Mouse (Mus musculus) neural tube, embryonic 13.5 days (tissue): ENCODE data around the gene Pax5. TPM values are rescaled to one million over a fixed set of nuclear protein-coding genes. Genes with fewer than 3 reads are reported as not detected.

ENCODE experiments used
- ATAC-seq: fragments of 200-750 bp; cut with Nextera tagmentation; 2 replicates; pipeline ENCODE4 v1.8.0; 2017; ENCODE audit warnings: low read depth, mild to moderate bottlenecking, moderate TSS enrichment, moderate library complexity
- H3K27ac ChIP-seq: fragments of 300-500 bp; sonication (generic); replicated peaks from 2 replicates; pipeline ENCODE4 v1.5.1; 2015; ENCODE audit warnings: moderate library complexity, mild to moderate bottlenecking, inconsistent platforms
- H3K27me3 ChIP-seq: fragments of 300-500 bp; sonication (generic); 2 replicates; pipeline ENCODE4 v1.6.1; 2015; ENCODE audit warnings: mild to moderate bottlenecking, inconsistent platforms
- H3K36me3 ChIP-seq: fragments of 300-500 bp; sonication (generic); 2 replicates; pipeline ENCODE4 v1.6.1; 2015; ENCODE audit warnings: mild to moderate bottlenecking, inconsistent platforms
- H3K4me1 ChIP-seq: fragments of 300-500 bp; sonication (generic); replicated peaks from 2 replicates; pipeline ENCODE4 v1.6.1; 2015; ENCODE audit warnings: inconsistent platforms
- H3K4me2 ChIP-seq: fragments of 300-500 bp; sonication (generic); 2 replicates; pipeline ENCODE4 v1.6.1; 2015; ENCODE audit warnings: inconsistent platforms, mild to moderate bottlenecking, moderate library complexity
- H3K4me3 ChIP-seq: fragments of 300-500 bp; sonication (generic); 2 replicates; pipeline ENCODE4 v1.5.1; 2015; ENCODE audit warnings: mild to moderate bottlenecking, inconsistent platforms
- H3K9ac ChIP-seq: fragments of 300-500 bp; sonication (generic); 2 replicates; pipeline ENCODE4 v1.6.1; 2015; ENCODE audit warnings: moderate library complexity, mild to moderate bottlenecking, inconsistent platforms
- H3K9me3 ChIP-seq: fragments of 300-500 bp; sonication (generic); 2 replicates; pipeline ENCODE4 v1.6.1; 2016; ENCODE audit warnings: inconsistent platforms
- WGBS: fragments of 180-500 bp; shearing (Covaris S2); methylation state at CpG from one replicate; pipeline ENCODE4 v1.1.7; 2015; 5-methylcytosine and 5-hydroxymethylcytosine counted together
- polyA plus RNA-seq: library from polyadenylated mRNA; unstranded; fragments of >200 nt; fragmentation: Nextera tagmentation; extraction: Ambion mirVana; gene quantifications from 2 replicates; pipeline ENCODE4 v1.2.1, GENCODE M21; 2015

Gene Pax5
- polyA plus RNA-seq, 1 experiment from 2014 or later, result 2.1 TPM

GRCm38 (mm10) chr4:44569138-44569537, 141.1 kb downstream of the Pax5 start:
- Histone ChIP-seq H3K27ac (no peak overlapping the region), H3K4me1 (no peaks in the 10 kb centered on the region), H3K4me2 (no peak overlapping the region), H3K4me3 (no peak overlapping the region), H3K36me3 (no peaks in the 10 kb centered on the region), H3K9ac (no peak overlapping the region), H3K27me3 (peaks cover 32% of the 10 kb centered on the region), H3K9me3 (no peaks in the 10 kb centered on the region)
- 84% methylated on average over 10 of the region's 10 CpGs for WGBS
- ATAC-seq, result no peak

DNA sequence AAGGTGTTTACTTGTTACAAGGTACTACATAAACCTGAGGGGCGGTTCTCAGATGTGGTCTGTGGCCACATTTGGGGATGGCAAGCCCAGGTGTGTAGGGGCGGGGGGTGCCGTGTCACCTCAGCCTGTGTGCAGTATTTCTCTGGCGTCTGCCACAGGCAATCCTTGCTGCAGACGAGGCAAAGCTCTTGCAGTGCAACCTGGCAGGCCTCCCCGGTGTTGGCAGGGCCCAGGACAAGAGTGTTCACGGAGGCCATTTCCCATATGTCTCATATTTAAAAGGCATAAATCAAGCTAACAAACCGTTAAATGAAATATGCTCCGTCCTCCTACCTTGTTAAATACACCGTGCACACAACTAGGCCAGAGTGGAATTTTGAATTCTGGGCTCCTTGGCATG, 141.6 kb downstream of the Pax5 start:
- WGBS, result 62% methylated on average over 10 of the region's 10 CpGs
- no peak overlapping the region for H3K4me3 ChIP-seq
- no peaks in the 10 kb centered on the region for H3K4me1 ChIP-seq
- H3K27me3 ChIP-seq, result peaks cover 37% of the 10 kb centered on the region
- H3K36me3 ChIP-seq, result no peaks in the 10 kb centered on the region
- no peak overlapping the region for H3K9ac ChIP-seq
- ATAC-seq, result no peak
- no peaks in the 10 kb centered on the region for H3K9me3 ChIP-seq
- no peak overlapping the region for H3K4me2 ChIP-seq
- H3K27ac ChIP-seq, result no peak overlapping the region

DNA sequence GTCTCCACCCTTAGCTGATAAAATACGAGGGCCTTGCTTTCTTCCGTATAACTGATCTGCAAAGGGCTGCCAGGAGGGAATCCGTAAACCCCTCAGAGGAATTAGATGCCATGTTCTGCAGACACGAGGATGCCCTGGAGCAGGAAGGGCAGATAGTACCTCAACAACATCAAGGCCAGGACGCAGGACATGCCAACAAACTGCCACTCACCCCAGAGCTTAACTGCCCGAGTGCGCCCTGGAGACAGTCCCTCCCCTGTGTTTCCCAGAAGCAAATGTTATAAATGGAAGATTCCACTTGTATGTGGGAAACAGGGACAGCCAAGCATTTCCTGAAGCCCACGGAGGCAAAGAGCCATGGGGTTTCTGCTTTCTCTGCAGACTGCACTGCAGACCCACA, 143.9 kb downstream of the Pax5 start:
- 70% methylated on average over 8 of the region's 8 CpGs for WGBS
- no peak for ATAC-seq
- Histone ChIP-seq H3K4me1 (peaks cover 6% of the 10 kb centered on the region), H3K4me3 (no peak overlapping the region), H3K4me2 (no peak overlapping the region), H3K9me3 (no peaks in the 10 kb centered on the region), H3K36me3 (no peaks in the 10 kb centered on the region), H3K27me3 (peaks cover 55% of the 10 kb centered on the region), H3K27ac (no peak overlapping the region), H3K9ac (no peak overlapping the region)

- Histone ChIP-seq H3K27me3 (peaks cover 59% of the 10 kb centered on the region), H3K4me3 (no peak overlapping the region), H3K4me2 (no peak overlapping the region), H3K9me3 (no peaks in the 10 kb centered on the region), H3K4me1 (peaks cover 14% of the 10 kb centered on the region), H3K9ac (no peak overlapping the region), H3K27ac (no peak overlapping the region), H3K36me3 (no peaks in the 10 kb centered on the region)
- ATAC-seq, result no peak; the same call in 1 of the 2 replicates
- WGBS, result 79% methylated on average over 12 of the region's 12 CpGs
Observed at GRCm38 (mm10) chr4:44565126-44566082, 144.9 kb downstream of the Pax5 start.

GRCm38 (mm10) chr4:44564602-44565001, 145.7 kb downstream of the Pax5 start:
- WGBS, result 6% methylated on average over 10 of the region's 10 CpGs
- no peak overlapping the region for H3K4me2 ChIP-seq
- no peaks in the 10 kb centered on the region for H3K9me3 ChIP-seq
- peaks cover 14% of the 10 kb centered on the region for H3K4me1 ChIP-seq
- no peak; the same call in 1 of the 2 replicates for ATAC-seq
- H3K27ac ChIP-seq, result no peak overlapping the region
- peaks cover 61% of the 10 kb centered on the region for H3K27me3 ChIP-seq
- H3K36me3 ChIP-seq, result no peaks in the 10 kb centered on the region
- H3K9ac ChIP-seq, result no peak overlapping the region
- H3K4me3 ChIP-seq, result no peak overlapping the region

- H3K4me2 ChIP-seq, result no peak overlapping the region
- no peak for ATAC-seq
Observed at GRCm38 (mm10) chr4:44560956-44561355, 149.3 kb downstream of the Pax5 start.

DNA sequence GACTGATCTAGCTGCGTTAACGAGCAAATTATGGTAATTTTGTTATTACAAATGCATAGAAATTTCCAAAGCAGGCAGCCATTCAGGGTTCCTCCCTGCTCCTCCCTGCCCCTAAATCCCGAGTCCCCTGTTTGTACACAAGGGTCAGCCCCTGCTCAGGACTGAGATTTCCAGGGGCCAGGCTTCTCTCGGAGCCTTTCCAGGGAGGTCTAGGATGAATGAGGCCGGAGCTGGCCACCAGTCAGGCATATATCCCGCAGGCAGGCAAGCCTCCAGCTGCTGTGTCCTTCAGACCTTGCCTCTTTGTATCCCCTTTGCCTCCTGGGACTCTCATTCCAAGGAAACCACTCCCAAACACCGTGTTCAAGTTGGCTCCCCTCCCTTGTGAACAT, 151.7 kb downstream of the Pax5 start:
- H3K36me3 ChIP-seq, result no peaks in the 10 kb centered on the region
- peaks cover 35% of the 10 kb centered on the region for H3K4me1 ChIP-seq
- peak overlapping the region; percentile 94 for H3K27ac ChIP-seq
- H3K4me2 ChIP-seq, result peak overlapping the region; percentile 71
- H3K4me3 ChIP-seq, result peak overlapping the region; percentile 34; the same call in 1 of the 2 replicates
- peak overlapping the region; percentile 65; the same call in 1 of the 2 replicates for H3K9ac ChIP-seq
- WGBS, result 4% methylated on average over 7 of the region's 7 CpGs
- ATAC-seq, result peak; percentile 37; the same call in 1 of the 2 replicates
- H3K27me3 ChIP-seq, result peaks cover 33% of the 10 kb centered on the region
- H3K9me3 ChIP-seq, result no peaks in the 10 kb centered on the region

More at GRCm38 (mm10) chr4:44560956-44561355, 149.3 kb downstream of the Pax5 start:
- no peak overlapping the region for H3K9ac ChIP-seq
- 12% methylated on average over 8 of the region's 8 CpGs for WGBS
- H3K36me3 ChIP-seq, result no peaks in the 10 kb centered on the region
- no peak overlapping the region for H3K4me3 ChIP-seq
- no peaks in the 10 kb centered on the region for H3K9me3 ChIP-seq
- H3K4me1 ChIP-seq, result peaks cover 35% of the 10 kb centered on the region
- peak overlapping the region; percentile 29; the same call in 1 of the 2 replicates for H3K27ac ChIP-seq
- peaks cover 49% of the 10 kb centered on the region for H3K27me3 ChIP-seq

GRCm38 (mm10) chr4:44557815-44558563, 152.3 kb downstream of the Pax5 start:
- Histone ChIP-seq H3K9ac (peak overlapping the region; percentile 65), H3K4me1 (peaks cover 35% of the 10 kb centered on the region)
- 2% methylated on average over 36 of the region's 36 CpGs for WGBS

GRCm38 (mm10) chr4:44556586-44557281, 153.6 kb downstream of the Pax5 start:
- Histone ChIP-seq H3K9me3 (no peaks in the 10 kb centered on the region), H3K4me3 (no peak overlapping the region), H3K36me3 (no peaks in the 10 kb centered on the region), H3K4me2 (no peak overlapping the region), H3K27ac (no peak overlapping the region), H3K27me3 (peaks cover 16% of the 10 kb centered on the region), H3K9ac (no peak overlapping the region), H3K4me1 (peaks cover 37% of the 10 kb centered on the region)
- no peak for ATAC-seq
- WGBS, result 85% methylated on average over 9 of the region's 9 CpGs

More at GRCm38 (mm10) chr4:44557815-44558563, 152.3 kb downstream of the Pax5 start:
- peak overlapping the region; percentile 71 for H3K4me2 ChIP-seq
- H3K9me3 ChIP-seq, result no peaks in the 10 kb centered on the region
- H3K27ac ChIP-seq, result peak overlapping the region; percentile 94
- H3K4me3 ChIP-seq, result peak overlapping the region; percentile 34
- peaks cover 27% of the 10 kb centered on the region for H3K27me3 ChIP-seq
- ATAC-seq, result peak; percentile 83
- no peaks in the 10 kb centered on the region for H3K36me3 ChIP-seq

DNA sequence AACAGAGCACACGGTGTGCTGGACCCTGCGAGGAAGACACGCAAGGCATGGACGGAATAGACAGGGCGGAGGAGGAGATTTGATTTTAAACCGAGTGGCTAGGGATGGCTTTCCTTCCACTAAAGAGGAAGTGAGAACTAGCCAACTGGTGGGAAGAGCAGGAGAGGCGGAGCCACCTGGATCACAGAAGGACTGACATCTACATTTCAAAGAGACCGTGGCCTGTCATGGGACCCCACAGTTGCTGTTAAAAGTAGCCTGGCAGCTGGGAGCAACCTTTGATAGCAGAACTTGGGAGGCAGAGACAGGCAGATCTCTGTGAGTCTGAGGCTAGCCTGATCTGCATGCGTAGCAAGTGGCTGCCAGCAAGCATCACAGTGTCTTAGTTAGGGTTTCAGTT, 154.7 kb downstream of the Pax5 start:
- no peak for ATAC-seq
- WGBS, result 78% methylated on average over 9 of the region's 9 CpGs

GRCm38 (mm10) chr4:44551470-44551869, 158.8 kb downstream of the Pax5 start:
- Histone ChIP-seq H3K27ac (0 out of 2 replicates have a peak overlapping the region, but pooled peaks have one; percentile 42), H3K4me3 (no peak overlapping the region), H3K36me3 (no peaks in the 10 kb centered on the region), H3K9ac (0 out of 2 replicates have a peak overlapping the region, but pooled peaks have one; percentile 12), H3K4me2 (no peak overlapping the region), H3K27me3 (0 out of 2 replicates have a peak, but pooled peaks cover 11% of the 10 kb centered on the region), H3K4me1 (peaks cover 11% of the 10 kb centered on the region), H3K9me3 (no peaks in the 10 kb centered on the region)
- ATAC-seq, result 0 out of 2 replicates have a peak, but pooled peaks have one; percentile 66
- WGBS, result 44% methylated on average over 12 of the region's 12 CpGs

More for the DNA sequence above, 154.7 kb downstream of the Pax5 start:
- H3K4me1 ChIP-seq, result peaks cover 33% of the 10 kb centered on the region
- H3K27me3 ChIP-seq, result peaks cover 11% of the 10 kb centered on the region
- H3K9me3 ChIP-seq, result no peaks in the 10 kb centered on the region
- H3K9ac ChIP-seq, result no peak overlapping the region
- no peak overlapping the region for H3K4me3 ChIP-seq
- no peaks in the 10 kb centered on the region for H3K36me3 ChIP-seq
- no peak overlapping the region for H3K27ac ChIP-seq
- H3K4me2 ChIP-seq, result no peak overlapping the region
